Comparison of ENCODE assay signal across 17 mouse cellular contexts in genomic region chr7:74330858-74331726, GRCm38 (mm10).
A peak's percentile ranks its signal among the peaks of the same experiment; 100 is the strongest.
DNase-seq lines count a peak whose midpoint lies in the region; ATAC-seq lines count a peak whose summit lies in the region.
"Had no signal": no experiment of that assay in that cellular context is flagged by ENCODE, and none has a peak within 500 bp of the region (broad histone marks: within the 10 kb centered on the region; RNA-seq: fewer than 3 reads in every experiment).

No protein-coding gene starts in this region.

- no peak overlapping the region for H3K4me3 ChIP-seq in midbrain, embryonic 11.5 days (ENCODE audit: low read depth, low read length)
- H3K4me3 ChIP-seq in midbrain, embryonic 14.5 days (replicated peaks; ENCODE audit: low read depth, low read length) = no peak overlapping the region
- H3K4me3 ChIP-seq in hindbrain, embryonic 13.5 days = no peak overlapping the region
- no peak overlapping the region for H3K4me3 ChIP-seq in stomach, embryonic 15.5 days (replicated peaks)
- H3K4me3 ChIP-seq: embryonic facial prominence, embryonic 13.5 days; forebrain, embryonic 13.5 days had no signal

- 0 out of 2 replicates have a peak, but pooled peaks cover 2% of the 10 kb centered on the region for H3K4me1 ChIP-seq in midbrain, embryonic 11.5 days (ENCODE audit: control insufficient read depth, insufficient read depth, low read length)
- no peaks in the 10 kb centered on the region for H3K4me1 ChIP-seq in midbrain, embryonic 14.5 days (ENCODE audit: control insufficient read depth, insufficient read depth, low read length)
- H3K4me1 ChIP-seq in hindbrain, embryonic 13.5 days (replicated peaks) = peaks cover 14% of the 10 kb centered on the region
- no peaks in the 10 kb centered on the region for H3K4me1 ChIP-seq in stomach, embryonic 15.5 days

- no peaks in the 10 kb centered on the region for H3K36me3 ChIP-seq in midbrain, embryonic 11.5 days (ENCODE audit: control insufficient read depth, insufficient read depth, low read length)
- no peaks in the 10 kb centered on the region for H3K36me3 ChIP-seq in midbrain, embryonic 14.5 days (ENCODE audit: control insufficient read depth, insufficient read depth, low read length)
- H3K36me3 ChIP-seq in hindbrain, embryonic 13.5 days = no peaks in the 10 kb centered on the region
- no peaks in the 10 kb centered on the region for H3K36me3 ChIP-seq in stomach, embryonic 15.5 days

- 82% methylated on average over 7 of the region's 7 CpGs for WGBS in midbrain, embryonic 11.5 days
- WGBS in midbrain, embryonic 14.5 days = 69% methylated on average over 7 of the region's 7 CpGs
- 58% methylated on average over 7 of the region's 7 CpGs for WGBS in hindbrain, embryonic 13.5 days
- 46% methylated on average over 7 of the region's 7 CpGs for WGBS in stomach, embryonic 15.5 days

- no peak overlapping the region for H3K27ac ChIP-seq in midbrain, embryonic 11.5 days (ENCODE audit: low read depth, low read length)
- no peak overlapping the region for H3K27ac ChIP-seq in midbrain, embryonic 14.5 days (replicated peaks; ENCODE audit: low read depth, low read length)
- H3K27ac ChIP-seq in hindbrain, embryonic 13.5 days = 0 out of 2 replicates have a peak overlapping the region, but pooled peaks have one; percentile 23
- H3K27ac ChIP-seq in stomach, embryonic 15.5 days = 0 out of 2 replicates have a peak overlapping the region, but pooled peaks have one; percentile 8
- H3K27ac ChIP-seq: embryonic facial prominence, embryonic 13.5 days; liver, embryonic 14.5 days had no signal

- H3K9ac ChIP-seq in midbrain, embryonic 11.5 days (ENCODE audit: low read length) = no peak overlapping the region
- no peak overlapping the region for H3K9ac ChIP-seq in midbrain, embryonic 14.5 days (replicated peaks; ENCODE audit: low read length)
- H3K9ac ChIP-seq in hindbrain, embryonic 13.5 days = no peak overlapping the region
- no peak overlapping the region for H3K9ac ChIP-seq in stomach, embryonic 15.5 days
- H3K9ac ChIP-seq: embryonic facial prominence, embryonic 13.5 days; forebrain, embryonic 13.5 days; liver, embryonic 14.5 days had no signal

- no peak for ATAC-seq in midbrain, embryonic 11.5 days (ENCODE audit: low FRiP score)
- no peak for ATAC-seq in midbrain, embryonic 14.5 days (ENCODE audit: low FRiP score, low TSS enrichment)
- no peak for ATAC-seq in hindbrain, embryonic 13.5 days (ENCODE audit: low FRiP score)
- ATAC-seq in stomach, embryonic 15.5 days (ENCODE audit: insufficient read depth, low FRiP score, low read depth) = peak; percentile 43; the same call in 1 of the 2 replicates
- ATAC-seq: activated CD4-positive, CD25-positive, alpha-beta regulatory T cell, adult 4 months; forebrain, embryonic 13.5 days; intestine, postnatal 0 days; midbrain, embryonic 16.5 days had no signal

- no peaks in the 10 kb centered on the region for H3K9me3 ChIP-seq in midbrain, embryonic 11.5 days (ENCODE audit: control insufficient read depth, low read length)
- no peaks in the 10 kb centered on the region for H3K9me3 ChIP-seq in midbrain, embryonic 14.5 days (ENCODE audit: control insufficient read depth, low read length)
- no peaks in the 10 kb centered on the region for H3K9me3 ChIP-seq in hindbrain, embryonic 13.5 days
- no peaks in the 10 kb centered on the region for H3K9me3 ChIP-seq in stomach, embryonic 15.5 days
- H3K9me3 ChIP-seq: forebrain, embryonic 13.5 days had no signal

- no peak overlapping the region for H3K4me2 ChIP-seq in midbrain, embryonic 11.5 days
- no peak overlapping the region for H3K4me2 ChIP-seq in midbrain, embryonic 14.5 days (ENCODE audit: low read length)
- H3K4me2 ChIP-seq in hindbrain, embryonic 13.5 days = no peak overlapping the region
- H3K4me2 ChIP-seq in stomach, embryonic 15.5 days = no peak overlapping the region
- H3K4me2 ChIP-seq: embryonic facial prominence, embryonic 13.5 days; forebrain, embryonic 13.5 days had no signal

- intact Hi-C loops in left cerebral cortex, postnatal 36 days (cut with DNase I) = no loop called here

- no peaks in the 10 kb centered on the region for H3K27me3 ChIP-seq in midbrain, embryonic 11.5 days (ENCODE audit: control insufficient read depth, insufficient read depth, low read length)
- no peaks in the 10 kb centered on the region for H3K27me3 ChIP-seq in midbrain, embryonic 14.5 days (ENCODE audit: control insufficient read depth, insufficient read depth, low read length)
- H3K27me3 ChIP-seq in hindbrain, embryonic 13.5 days = no peaks in the 10 kb centered on the region
- H3K27me3 ChIP-seq in stomach, embryonic 15.5 days (replicated peaks) = no peaks in the 10 kb centered on the region
- H3K27me3 ChIP-seq: embryonic facial prominence, embryonic 13.5 days; forebrain, embryonic 13.5 days had no signal

- peak; percentile 84 for DNase-seq in midbrain, embryonic 11.5 days (ENCODE audit: low spot score, missing footprints)
- no peak for DNase-seq in midbrain, embryonic 14.5 days
- DNase-seq in embryo, embryonic 9.5 days (ENCODE audit: extremely low spot score) = peak; percentile 6
- no peak for DNase-seq in ovary, postnatal 10 days (ENCODE audit: low spot score)
- no peak for DNase-seq in left cerebral cortex, postnatal 36 days (ENCODE audit: low spot score in 2 of 2)
- DNase-seq: cerebellum, adult 11-12 months; heart, postnatal 10 days; lung, postnatal 4 days; right cerebral cortex, adult 18-20 months had no signal

Comparison
In these comparisons a context has a peak if more than half of its experiments do, and no peak if none do; other contexts are left out.
1. DNase-seq: peak in midbrain, embryonic 11.5 days (single experiment) and embryo, embryonic 9.5 days (single experiment); none in midbrain, embryonic 14.5 days (single experiment), ovary, postnatal 10 days (single experiment) and left cerebral cortex, postnatal 36 days (0 of 2).
2. H3K27ac ChIP-seq: peak in hindbrain, embryonic 13.5 days (single experiment) and stomach, embryonic 15.5 days (single experiment); none in midbrain, embryonic 11.5 days (single experiment) and midbrain, embryonic 14.5 days (single experiment).